Mouse (Mus musculus) olfactory bulb, adult 2 months (tissue): ENCODE results near the gene Fndc3b. TPM values are rescaled to one million over a fixed set of nuclear protein-coding genes. Genes with fewer than 3 reads are reported as not detected.

Experiments used
- H3K27ac ChIP-seq: fragments of 200-500 bp; 2 replicates; pipeline ENCODE4 v1.5.1; 2012; ENCODE audit warnings: low read depth, low read length; ENCODE audit not compliant: insufficient read depth
- H3K4me1 ChIP-seq: fragments of 200-500 bp; 2 replicates; pipeline ENCODE4 v1.6.1; 2012; ENCODE audit warnings: low read length; ENCODE audit not compliant: control insufficient read depth, insufficient read depth
- H3K4me3 ChIP-seq: fragments of 200-500 bp; 2 replicates; pipeline ENCODE4 v1.5.1; 2012; ENCODE audit warnings: mild to moderate bottlenecking, low read depth, low read length, moderate library complexity; ENCODE audit not compliant: insufficient read depth
- CTCF ChIP-seq: fragments of 200-500 bp; IDR thresholded peaks from 2 replicates; pipeline ENCODE4 v1.5.1; 2012; ENCODE audit warnings: low read depth, mild to moderate bottlenecking, low read length, moderate library complexity; ENCODE audit not compliant: insufficient read depth
- POLR2A ChIP-seq: fragments of 200-500 bp; IDR thresholded peaks from 2 replicates; pipeline ENCODE4 v1.6.1; 2012; ENCODE audit warnings: mild to moderate bottlenecking, low read depth, low read length, moderate library complexity; ENCODE audit not compliant: insufficient read depth
- WGBS: fragments of 180-500 bp; shearing (Covaris S2); methylation state at CpG from one replicate; pipeline ENCODE4 v1.1.7; 2018; 5-methylcytosine and 5-hydroxymethylcytosine counted together
- polyA plus RNA-seq: library from polyadenylated mRNA; stranded (reverse); fragments of >200 nt; gene quantifications from 2 replicates; pipeline ENCODE4 v1.2.4, GENCODE M21; 2012; ENCODE audit warnings: low replicate concordance; ENCODE audit not compliant: missing spikeins, insufficient read depth, insufficient read length

The Fndc3b gene
- polyA plus RNA-seq, 1 experiment: not detected

- no peak overlapping the region for H3K27ac ChIP-seq
- TF ChIP-seq CTCF: no peak
- no peak for TF ChIP-seq POLR2A
- peaks cover 4% of the 10 kb centered on the region; the same call in 1 of the 2 replicates for H3K4me1 ChIP-seq
- H3K4me3 ChIP-seq: no peak overlapping the region
- WGBS: 95% methylated on average over 9 of the region's 9 CpGs
Measured at GRCm38 (mm10) chr3:27617733-27618132, 93.4 kb downstream of the Fndc3b start.

GRCm38 (mm10) chr3:27617237-27617499, 93.9 kb downstream of the Fndc3b start:
- WGBS: 95% methylated on average over 1 of the region's 1 CpGs
- Histone ChIP-seq H3K27ac (no peak overlapping the region), H3K4me3 (no peak overlapping the region), H3K4me1 (peaks cover 4% of the 10 kb centered on the region; the same call in 1 of the 2 replicates)
- no peak for TF ChIP-seq POLR2A
- no peak for TF ChIP-seq CTCF

GRCm38 (mm10) chr3:27616421-27617236, 94.5 kb downstream of the Fndc3b start:
- 82% methylated on average over 19 of the region's 19 CpGs for WGBS
- Histone ChIP-seq H3K4me1 (peaks cover 4% of the 10 kb centered on the region; the same call in 1 of the 2 replicates), H3K4me3 (no peak overlapping the region), H3K27ac (no peak overlapping the region)
- no peak for TF ChIP-seq POLR2A
- TF ChIP-seq CTCF: no peak

- Histone ChIP-seq H3K4me3 (no peak overlapping the region), H3K27ac (no peak overlapping the region), H3K4me1 (peaks cover 4% of the 10 kb centered on the region; the same call in 1 of the 2 replicates)
- TF ChIP-seq POLR2A (no peak), CTCF (no peak)
- WGBS: 74% methylated on average over 8 of the region's 8 CpGs
Measured at GRCm38 (mm10) chr3:27615479-27615878, 95.6 kb downstream of the Fndc3b start.

- 95% methylated on average over 11 of the region's 11 CpGs for WGBS
- no peak for TF ChIP-seq CTCF
- no peak for TF ChIP-seq POLR2A
Measured at GRCm38 (mm10) chr3:27613828-27614227, 97.3 kb downstream of the Fndc3b start.

GRCm38 (mm10) chr3:27613011-27613410, 98.1 kb downstream of the Fndc3b start:
- TF ChIP-seq POLR2A: no peak
- no peak for TF ChIP-seq CTCF

More at GRCm38 (mm10) chr3:27613828-27614227, 97.3 kb downstream of the Fndc3b start:
- H3K27ac ChIP-seq: no peak overlapping the region
- no peak overlapping the region for H3K4me3 ChIP-seq
- H3K4me1 ChIP-seq: peaks cover 4% of the 10 kb centered on the region; the same call in 1 of the 2 replicates

GRCm38 (mm10) chr3:27611986-27612385, 99.1 kb downstream of the Fndc3b start:
- TF ChIP-seq CTCF (no peak), POLR2A (no peak)
- 87% methylated on average over 5 of the region's 5 CpGs for WGBS
- Histone ChIP-seq H3K4me1 (peaks cover 13% of the 10 kb centered on the region), H3K4me3 (no peak overlapping the region), H3K27ac (no peak overlapping the region)

More at GRCm38 (mm10) chr3:27613011-27613410, 98.1 kb downstream of the Fndc3b start:
- Histone ChIP-seq H3K4me1 (peaks cover 7% of the 10 kb centered on the region), H3K4me3 (no peak overlapping the region), H3K27ac (no peak overlapping the region)
- 78% methylated on average over 4 of the region's 4 CpGs for WGBS

- no peak overlapping the region for H3K4me3 ChIP-seq
- H3K27ac ChIP-seq: no peak overlapping the region
- peaks cover 11% of the 10 kb centered on the region for H3K4me1 ChIP-seq
- TF ChIP-seq CTCF: no peak
- TF ChIP-seq POLR2A: no peak
- WGBS: 80% methylated on average over 4 of the region's 4 CpGs
Measured at GRCm38 (mm10) chr3:27610547-27610946, 100.6 kb downstream of the Fndc3b start.

- TF ChIP-seq CTCF (no peak), POLR2A (no peak)
- WGBS: 72% methylated on average over 1 of the region's 1 CpGs
- Histone ChIP-seq H3K4me3 (no peak overlapping the region), H3K4me1 (peaks cover 11% of the 10 kb centered on the region), H3K27ac (no peak overlapping the region)
Measured at GRCm38 (mm10) chr3:27610089-27610488, 101.0 kb downstream of the Fndc3b start.

GRCm38 (mm10) chr3:27607796-27608151, 103.3 kb downstream of the Fndc3b start:
- 37% methylated on average over 7 of the region's 7 CpGs for WGBS
- no peak overlapping the region for H3K27ac ChIP-seq
- H3K4me1 ChIP-seq: peaks cover 11% of the 10 kb centered on the region
- TF ChIP-seq POLR2A: no peak
- TF ChIP-seq CTCF: no peak
- no peak overlapping the region for H3K4me3 ChIP-seq
